Mouse (Mus musculus) right cerebral cortex, postnatal 25 days (tissue): ENCODE results near the gene Asxl1.

ENCODE experiments used
- DNase-seq: peaks from one replicate; pipeline ENCODE4 v3.0.0; 2022

Asxl1 gene

DNA sequence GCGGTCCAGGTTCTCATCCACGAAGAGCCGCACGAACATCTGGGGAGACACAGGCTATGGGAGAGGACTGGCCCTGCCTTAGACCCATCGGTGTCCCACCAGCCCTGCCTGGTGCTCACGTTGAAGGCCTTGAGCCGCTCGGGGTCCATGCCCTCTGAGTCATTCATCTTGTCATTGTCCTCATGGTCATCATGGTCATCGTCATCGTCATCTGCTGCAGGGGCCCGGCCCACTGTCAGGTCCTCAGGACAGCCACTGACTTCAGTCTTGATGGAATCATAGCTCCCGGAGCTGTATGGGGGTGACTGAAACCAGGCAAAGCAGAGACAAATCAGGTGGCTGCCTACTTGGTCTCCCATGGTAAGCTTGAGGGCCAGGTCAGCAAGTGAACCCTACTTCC lies 72.2 kb downstream of the Asxl1 start:
- no peak for DNase-seq

DNA sequence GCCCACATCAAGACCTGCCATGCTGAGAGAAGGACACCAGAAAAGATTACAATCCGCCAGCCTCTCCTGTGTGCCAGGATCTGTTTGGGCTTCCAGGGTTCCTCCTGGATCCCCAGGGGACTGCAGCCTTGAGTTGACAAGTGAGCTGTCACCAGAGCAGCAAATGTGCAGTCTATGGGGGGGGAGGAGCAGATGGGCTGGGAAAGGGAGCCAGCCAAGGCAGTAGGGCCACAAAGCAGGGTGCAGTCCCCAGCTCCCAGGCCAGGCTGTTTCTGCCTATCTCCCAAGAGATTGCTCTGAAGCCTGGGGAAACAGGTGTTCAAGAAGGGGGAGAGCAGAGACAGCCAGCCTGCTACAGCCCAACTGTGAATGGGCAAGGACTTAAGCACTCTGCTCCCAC lies 72.8 kb downstream of the Asxl1 start:
- no peak for DNase-seq

DNA sequence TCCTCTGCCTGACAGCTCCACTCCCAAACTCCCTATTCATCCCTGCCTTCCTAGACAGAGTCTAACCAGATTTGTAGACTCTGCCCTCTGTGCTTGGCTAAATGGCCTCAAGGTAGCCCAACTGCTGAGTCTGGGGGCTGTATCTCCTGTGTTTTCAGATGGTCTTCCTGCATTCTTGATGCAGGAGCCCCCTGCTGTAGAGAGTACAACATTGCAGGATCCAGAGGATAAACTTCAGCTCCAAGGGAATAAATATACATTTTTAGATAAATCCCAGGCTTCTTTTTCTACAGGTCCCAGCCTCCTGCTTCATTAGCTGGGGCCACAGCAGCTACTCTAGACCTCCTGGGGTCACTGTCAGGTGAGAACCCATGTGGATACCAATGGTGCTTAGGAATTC lies 75.6 kb downstream of the Asxl1 start:
- DNase-seq: no peak

DNA sequence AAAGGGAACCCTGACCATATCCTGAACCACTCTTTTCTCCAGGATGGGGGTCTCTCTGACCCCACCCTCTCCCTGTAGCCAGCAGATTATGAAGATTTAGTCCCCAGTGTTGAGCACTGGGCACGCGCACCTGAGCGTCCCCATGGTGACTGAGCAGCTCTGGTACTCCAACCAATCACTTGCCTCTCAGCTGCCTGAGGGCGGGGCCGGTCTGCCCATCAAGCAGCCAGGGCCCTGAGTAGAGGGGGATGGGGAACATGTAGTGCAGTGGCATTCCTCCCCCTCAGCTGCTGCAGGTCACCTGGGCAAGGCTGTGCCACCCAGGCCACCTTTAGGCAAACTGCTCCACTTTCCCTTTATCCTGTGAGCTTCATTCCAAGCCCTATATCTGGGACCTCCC lies 76.4 kb downstream of the Asxl1 start:
- no peak for DNase-seq

DNA sequence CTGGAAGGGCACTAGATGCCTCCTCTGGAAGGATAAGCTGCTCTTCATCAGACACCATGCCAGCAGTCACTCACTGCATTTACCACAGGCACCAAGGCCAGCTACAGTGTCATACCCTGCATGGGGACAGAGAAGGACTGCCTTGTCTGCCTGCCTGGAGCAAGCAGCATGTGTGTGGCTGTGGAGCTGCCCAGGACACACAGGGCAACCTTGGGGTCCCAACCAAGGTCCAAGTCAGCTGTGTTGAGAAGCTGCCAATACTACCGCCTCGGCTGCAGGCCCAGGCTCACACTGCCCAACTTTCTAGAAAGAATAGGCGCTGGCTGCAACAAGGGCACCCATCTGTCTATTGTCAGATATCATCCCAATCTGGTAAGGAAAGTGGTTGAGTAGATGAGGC lies 77.5 kb downstream of the Asxl1 start:
- no peak for DNase-seq

DNA sequence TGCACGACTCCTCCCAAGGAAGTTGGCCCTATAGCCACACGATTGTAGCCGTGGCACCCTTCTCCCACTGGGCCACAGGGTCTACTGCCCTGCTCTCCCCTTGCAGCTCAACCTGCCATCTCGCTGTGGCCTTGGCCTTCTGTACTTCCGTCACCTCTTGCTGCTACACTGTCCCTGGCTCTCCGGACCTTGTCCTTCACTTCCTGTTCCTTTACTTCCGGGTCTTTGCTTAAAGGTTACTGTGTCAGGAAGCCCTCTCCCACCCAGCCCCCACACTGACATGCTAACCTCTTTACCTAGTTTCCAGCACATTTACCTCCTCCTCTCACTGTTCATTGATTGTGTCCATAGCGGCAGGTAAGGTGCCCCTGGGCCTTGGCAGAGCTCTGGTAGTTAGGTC lies 78.9 kb downstream of the Asxl1 start:
- no peak for DNase-seq

DNA sequence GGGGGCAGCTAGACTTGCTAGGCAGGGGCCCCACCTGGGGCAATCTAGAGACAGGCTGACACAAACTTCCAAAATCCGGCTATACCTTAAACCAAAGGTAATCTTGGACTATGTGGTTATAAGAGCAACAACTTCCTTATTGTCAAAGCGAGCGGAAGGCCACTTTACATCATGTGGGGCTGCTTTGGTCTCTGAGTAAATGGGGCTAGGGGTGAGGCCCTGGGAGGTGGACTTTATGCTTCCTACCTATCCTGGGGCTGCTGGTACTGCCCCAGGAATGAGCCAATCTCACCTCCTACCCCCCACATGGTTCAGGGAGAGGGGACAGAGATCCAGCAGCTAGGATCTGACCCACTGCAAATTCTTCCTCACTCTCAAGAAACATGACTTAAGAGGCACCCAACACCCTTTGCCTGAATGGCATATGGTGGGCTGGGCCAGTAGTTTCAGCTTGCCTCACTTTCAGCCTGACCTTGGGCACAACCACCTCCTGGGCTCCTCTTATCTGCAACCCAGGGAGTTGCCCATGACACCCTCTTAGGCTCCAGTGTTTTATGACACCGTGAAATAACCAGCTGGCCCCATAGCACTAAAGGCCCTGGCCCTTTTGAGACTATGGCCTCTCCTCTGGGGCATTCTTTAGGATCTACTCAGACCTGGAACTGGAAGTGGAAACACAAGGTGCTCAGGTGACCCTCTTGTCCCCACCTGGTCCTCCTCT lies 79.7 kb downstream of the Asxl1 start:
- no peak for DNase-seq

DNA sequence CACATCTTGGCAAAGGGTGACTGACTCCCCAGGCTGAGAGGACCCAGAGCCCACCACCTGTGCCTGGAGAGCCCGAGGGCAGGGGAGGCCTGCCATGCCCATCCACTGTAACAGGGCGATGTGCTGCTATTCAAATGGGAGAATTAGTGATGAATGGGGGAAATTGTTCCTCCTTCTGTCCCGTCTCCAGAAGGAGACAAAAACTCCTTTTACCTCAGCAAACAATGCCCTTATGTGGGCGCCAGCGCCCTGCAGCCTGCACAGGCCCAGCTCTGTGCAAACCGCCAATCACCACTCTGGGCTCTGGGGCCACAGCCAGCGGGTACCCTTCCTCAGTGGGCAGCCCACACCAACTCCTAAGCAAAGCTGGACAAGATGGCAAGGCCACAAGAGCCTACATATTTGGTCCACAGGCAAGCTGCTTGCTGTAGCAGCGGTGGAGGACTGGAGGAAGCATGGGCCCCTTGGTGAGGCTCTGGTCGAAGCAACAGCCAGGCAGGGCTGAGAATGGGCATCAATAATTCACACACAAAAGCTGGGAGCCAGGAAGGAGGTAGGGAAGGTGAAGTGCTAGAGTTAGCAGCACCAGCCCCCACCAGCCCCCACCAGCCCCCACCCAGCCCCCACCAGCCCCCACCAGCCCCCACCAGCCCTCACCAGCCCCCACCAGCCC lies 80.5 kb downstream of the Asxl1 start:
- peak; percentile 31 for DNase-seq

DNA sequence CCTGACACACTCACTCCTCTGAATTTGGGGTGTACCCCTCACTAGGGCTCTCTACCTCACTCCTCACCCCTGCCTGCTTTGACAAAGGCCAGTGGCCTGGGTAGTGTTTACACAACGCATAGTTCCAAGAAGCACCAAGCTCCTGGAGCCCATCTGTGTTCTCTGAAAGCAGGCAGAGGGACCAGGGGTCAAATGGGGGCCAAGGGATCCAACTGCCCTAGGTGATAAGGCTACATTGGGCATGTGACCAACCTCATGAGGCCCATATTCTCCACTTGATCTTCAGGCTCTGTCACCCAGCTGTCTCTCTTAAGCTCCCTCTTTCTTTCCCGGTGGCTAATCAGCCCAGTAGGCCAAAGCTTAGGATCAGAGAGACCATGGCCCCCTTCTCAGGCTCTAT lies 81.3 kb downstream of the Asxl1 start:
- no peak for DNase-seq

DNA sequence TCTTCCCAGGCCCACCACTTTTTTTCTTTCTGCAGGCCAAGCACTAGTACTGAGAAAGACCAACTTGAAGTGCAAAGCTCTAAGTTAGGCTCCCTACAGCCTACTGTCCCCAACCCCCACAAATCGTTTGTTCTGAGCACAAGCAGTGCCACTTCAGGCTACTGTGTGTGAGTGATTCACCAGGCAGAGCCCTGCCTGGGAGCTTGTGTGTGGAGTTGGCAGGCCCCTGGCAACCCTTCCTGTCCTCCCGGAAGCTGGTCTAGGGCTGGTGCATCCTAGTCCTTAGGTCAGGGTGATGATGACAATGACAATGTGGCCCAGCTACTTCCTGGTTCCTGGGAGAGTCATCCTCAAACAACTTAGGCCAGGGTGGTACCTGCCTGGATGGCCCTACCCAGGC lies 82.9 kb downstream of the Asxl1 start:
- DNase-seq: no peak

DNA sequence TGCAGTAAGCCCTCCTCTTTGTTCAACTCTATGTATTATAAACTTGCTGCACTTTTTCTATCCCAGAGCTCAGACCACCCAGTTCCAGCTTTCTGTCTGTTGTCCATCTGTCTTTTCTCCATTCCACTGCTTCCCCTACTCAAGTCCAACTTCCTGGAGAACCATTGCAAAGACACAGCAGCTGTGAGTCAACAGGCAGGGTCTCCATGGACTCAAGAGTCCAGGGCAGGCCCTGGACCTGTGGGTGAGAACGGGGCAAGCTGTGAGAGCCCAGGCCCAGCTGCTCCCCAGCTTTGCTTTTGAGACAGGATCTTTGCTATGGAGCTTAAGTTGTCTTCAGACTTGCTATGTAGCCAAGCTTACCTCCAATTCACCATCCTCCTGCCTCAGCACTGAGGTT lies 84.9 kb downstream of the Asxl1 start:
- DNase-seq: no peak

DNA sequence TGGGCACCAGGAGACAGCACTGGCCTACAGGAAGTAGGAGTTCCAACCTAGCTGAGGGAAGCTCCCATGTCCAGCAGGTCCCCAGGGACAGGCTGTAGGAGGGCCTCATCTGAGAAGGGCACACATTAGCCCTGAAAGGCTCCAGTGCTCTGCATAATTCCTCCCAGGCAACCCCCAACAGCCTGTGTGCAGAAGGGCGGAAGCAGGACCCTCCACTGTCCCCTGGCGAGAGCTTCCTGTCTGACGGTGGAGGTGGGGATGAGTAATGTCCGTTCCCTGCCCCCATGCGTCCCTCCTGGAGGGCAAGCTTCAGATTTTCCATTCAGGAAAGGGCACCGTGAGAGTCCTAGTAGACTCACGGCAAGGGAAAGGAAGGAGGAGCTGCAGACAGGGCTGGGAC lies 86.9 kb downstream of the Asxl1 start:
- DNase-seq: no peak

DNA sequence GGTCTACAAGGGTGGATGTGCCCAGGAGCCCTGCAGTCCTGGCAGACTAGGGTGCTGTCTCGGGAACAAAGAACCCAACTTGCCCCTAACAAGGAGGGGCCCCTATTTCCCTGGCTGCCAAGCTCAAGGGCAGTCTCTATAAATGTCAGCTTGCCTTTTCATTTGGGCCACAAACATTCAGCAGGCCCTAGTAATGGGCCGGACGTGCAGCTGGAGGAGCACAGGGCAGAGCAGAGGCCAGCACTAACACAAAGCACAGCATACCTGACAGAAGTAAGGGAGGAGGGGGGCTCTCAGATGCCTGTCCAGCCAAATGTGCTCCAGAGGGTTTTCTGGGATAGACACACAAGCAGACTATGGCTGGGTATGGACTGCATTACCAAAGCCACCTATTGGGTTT lies 88.2 kb downstream of the Asxl1 start:
- DNase-seq: no peak

DNA sequence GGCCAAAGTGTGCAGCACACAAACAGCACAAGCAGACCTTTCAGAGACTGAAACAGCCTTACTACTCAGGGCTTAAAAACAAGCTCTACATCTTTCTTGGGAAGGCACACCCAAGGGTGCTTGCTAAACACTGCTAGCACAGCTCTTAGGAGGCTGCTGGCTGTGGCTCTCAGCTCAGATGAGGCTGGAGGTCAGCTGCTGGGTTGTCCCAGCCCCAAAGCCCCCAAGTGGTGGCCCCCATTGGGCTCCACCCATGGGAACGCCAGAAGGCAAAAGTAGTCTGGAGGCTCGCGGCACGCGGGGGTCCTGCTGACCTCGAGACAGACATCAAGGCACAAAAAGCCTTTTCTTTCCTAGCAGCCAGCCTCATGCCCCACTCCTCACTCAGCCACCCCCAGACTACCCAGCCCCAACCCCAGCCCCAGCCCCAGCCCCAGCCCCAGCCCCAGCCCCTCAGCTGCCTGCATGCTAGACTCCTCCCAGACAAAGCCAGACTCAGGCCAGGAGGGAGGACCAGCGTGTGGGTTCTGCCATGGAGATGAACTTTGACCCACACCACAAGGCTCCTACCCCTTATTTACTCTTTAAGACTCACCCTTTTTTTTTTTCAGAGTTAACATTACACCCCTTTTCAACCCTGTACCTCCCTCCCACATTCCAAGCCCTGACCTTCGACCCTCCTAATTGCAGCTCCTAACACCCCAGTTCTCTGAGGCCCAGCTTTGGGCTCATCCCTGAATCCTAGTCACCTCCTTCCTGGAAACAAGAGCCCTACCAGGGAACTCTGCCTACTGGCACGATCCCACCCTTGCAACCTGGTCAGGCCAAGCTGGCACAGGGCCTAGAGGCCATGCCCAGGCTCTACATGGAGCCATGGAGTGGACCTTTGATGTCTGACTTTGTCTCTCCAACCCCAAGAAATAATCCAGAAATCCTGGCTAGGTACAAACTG lies 89.5 kb downstream of the Asxl1 start:
- no peak for DNase-seq

DNA sequence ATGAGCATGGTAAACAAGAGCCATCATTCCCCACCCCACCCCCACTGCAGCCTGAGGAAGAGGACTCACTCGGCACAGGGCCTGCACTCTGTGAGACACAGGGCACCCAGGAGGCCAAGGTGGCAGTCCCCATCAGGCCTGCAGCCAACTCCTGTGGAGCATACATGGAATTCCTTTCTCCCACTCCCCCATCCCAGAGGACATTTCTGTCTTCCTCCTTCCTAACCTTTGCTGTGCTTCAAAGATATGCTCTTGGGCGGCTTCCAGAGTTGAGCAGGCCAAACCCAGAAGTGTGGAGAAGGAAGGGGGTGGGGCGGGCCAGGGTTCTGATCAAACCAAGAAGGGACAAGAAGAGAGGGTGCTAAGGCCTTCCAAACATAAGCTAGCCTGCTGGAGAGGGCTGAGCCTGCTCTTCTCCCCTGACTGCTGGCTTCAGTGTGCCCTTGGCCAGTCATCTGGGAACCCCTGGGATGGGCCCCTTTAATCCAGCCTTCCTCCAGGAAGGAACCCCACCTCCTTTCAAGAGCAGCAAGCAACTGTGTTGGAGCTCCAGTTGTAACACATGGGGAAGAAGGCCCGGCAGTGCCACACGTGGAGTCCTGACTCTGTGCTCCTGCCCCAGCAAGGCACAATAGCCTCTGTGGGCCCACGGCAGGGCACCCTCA lies 91.1 kb downstream of the Asxl1 start:
- no peak for DNase-seq

DNA sequence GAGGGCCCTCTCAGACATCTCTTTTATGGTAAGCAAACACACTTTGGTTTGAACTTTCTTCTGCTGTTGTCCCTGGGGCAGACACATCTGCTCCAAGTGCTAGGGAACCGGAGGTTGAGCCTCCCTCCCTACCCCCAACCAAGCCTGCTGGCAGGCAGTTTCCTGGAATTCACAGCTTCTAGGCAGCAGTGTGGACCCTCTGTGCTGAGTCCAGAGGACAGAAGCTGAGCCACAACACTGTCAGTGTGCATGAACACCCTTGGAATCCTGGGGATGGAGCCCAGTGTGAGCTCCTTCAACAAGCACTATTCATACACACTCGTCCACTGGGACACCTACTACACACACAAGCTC lies 91.7 kb downstream of the Asxl1 start:
- DNase-seq: no peak

DNA sequence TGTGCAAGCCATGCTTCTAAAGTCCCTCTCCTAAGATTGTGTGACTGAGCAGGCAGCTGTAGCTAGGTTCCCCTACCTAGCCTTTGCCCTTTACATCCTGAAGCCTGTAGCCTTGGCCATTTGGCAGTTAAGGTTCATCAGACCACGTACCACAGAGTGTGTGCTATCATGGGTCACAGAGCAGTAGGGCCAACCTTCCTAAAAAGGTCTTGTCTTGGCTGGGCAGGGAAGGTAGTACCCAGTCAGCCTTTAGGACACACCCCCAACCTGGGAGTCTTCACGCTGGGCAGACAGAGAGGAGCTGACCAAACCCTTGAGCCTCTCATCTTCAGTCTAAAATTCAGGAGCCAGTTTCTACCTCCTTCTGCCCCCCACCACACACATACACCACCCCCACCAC lies 95.1 kb downstream of the Asxl1 start:
- DNase-seq: no peak

DNA sequence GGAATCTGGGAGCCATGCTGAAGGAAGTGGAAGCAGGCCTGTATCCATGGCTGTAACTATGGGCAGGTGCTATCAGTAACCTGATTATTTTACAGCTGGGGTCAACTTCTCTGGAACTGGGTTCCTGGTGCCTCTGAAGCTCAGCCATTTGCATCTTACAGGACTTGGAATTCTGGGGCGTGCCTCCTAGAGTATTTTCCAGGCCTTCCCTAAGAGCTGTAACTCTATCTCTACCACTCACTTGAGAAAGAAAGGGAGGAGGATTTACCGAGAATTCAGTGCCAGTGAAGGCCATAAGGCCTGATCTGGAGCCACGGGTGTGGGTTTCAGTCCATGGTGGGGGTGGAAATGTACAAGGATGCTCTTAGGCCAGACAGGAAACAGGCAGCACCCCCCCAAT lies 95.6 kb downstream of the Asxl1 start:
- no peak for DNase-seq

DNA sequence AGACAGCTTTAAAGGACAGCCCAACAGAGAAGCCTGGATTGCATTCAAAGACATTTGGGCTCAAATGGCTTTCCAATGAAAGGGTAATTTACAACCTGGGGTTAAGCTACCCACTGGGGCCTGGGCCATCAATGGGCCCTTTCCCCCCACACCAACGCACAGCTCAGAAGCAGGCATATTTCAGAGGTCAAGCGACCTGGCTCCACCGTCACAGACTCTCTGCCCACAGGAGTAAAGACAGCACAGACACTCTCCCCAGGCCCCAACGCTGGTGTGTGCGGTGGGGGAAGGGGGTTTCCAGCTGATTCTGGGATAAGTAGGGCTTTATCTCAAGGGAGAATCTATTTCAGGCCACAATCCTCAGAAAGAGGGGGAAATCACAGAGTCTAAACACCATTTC lies 97.1 kb downstream of the Asxl1 start:
- no peak for DNase-seq

DNA sequence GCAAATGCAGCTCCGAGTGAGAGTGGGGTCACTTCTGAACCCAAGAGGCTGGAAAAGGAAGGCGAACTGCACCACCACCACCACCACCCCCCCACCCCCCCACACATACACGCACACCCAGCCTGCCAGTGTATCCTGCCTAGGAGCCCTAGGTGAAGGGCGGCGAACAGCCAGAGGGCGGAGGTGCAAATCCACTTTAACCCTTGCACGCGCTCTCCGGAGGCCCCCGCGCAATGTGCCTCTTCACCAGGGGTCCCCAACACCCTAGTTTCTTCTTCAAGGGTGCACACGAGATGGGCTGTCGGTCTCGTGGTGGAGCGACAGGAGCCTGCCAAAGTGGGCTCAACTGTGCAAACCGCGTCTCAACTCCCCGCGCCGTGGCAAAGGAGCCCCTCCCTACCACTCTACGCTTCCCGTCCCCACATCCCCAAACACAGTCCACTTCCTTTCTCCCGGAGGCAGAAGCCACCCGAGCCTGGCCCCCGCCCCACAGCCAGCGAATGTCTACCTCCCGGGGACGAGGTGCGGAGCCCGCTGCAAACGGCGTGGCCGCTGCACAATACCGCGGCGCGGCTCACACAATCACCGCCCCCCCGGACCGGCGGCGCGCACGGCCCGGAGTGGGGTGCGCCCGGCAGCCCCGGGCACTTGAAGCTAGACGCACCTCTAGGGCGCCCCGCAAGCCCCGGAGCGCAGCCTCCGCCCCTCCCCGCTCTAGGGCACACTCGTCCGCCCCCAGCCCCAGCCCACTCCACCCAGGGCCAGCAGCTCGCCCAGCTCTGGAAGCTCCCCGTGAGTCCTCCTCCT lies 98.0 kb downstream of the Asxl1 start:
- DNase-seq: peak; percentile 57

DNA sequence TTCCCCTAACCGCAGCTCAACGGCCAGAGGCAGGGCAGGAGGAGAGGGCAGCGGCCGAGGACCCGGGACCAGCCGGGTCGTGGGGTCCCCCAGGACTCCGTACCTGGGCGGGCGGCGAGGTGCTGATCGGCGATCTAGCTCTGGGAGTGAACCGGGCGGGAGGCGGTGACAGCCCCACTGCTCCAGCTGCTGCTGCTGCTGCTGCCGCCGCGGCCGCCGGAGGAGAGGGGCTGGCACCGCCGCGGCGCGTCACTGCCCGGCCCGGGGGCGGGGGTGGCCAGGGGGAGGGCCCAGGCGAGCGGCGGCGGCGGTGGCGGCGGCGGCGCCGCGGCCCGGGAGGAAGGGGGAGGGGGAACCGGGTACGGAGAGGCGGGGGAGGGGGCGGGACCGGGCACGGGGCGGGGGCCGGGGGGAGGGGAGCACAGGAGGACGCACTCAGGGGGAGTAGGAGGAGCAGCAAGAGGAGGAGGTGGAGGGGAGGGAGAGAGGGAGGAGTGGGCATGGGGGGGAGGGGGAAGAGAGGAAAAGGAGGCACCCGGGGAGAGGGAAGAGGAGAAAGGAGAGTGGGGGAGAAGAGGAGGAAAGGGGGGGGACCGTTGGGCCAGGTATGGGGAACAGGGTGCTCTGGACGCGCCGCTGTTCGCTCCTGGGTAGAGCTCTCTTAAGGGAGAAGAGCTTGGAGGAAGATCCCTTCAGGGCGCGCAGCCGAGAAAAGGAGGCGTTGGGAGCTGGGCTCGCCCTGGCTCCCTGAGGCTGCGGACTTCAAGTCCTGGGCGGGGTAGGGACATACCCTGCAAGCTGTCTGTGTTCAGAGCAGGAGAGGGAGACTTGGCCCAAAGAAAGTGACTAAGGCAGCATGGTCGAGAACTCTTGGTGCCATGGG lies 98.9 kb downstream of the Asxl1 start:
- peak; percentile 72 for DNase-seq
